Mouse (Mus musculus) midbrain, embryonic 10.5 days (tissue): ENCODE results near the gene Gm17581. TPM values are rescaled to one million over a fixed set of nuclear protein-coding genes. Genes with fewer than 3 reads are reported as not detected.
"Not testable (repeated sequence)": the region's sequence is repeated elsewhere in the genome, so short reads cannot be mapped to it uniquely, and the experiment has no call there.

Source experiments
- DNase-seq: peaks from one replicate; pipeline ENCODE4 v3.0.0-alpha.2; 2017; ENCODE audit warnings: low spot score
- H3K27ac ChIP-seq: fragments of 300-500 bp; sonication (generic); replicated peaks from 2 replicates; pipeline ENCODE4 v1.5.1; 2016; ENCODE audit warnings: mild to moderate bottlenecking
- H3K27me3 ChIP-seq: fragments of 300-500 bp; sonication (generic); 2 replicates; pipeline ENCODE4 v1.6.1; 2016; ENCODE audit warnings: low read depth, mild to moderate bottlenecking; ENCODE audit not compliant: poor library complexity, severe bottlenecking
- H3K36me3 ChIP-seq: fragments of 300-500 bp; sonication (generic); 2 replicates; pipeline ENCODE4 v1.6.1; 2016; ENCODE audit warnings: mild to moderate bottlenecking, moderate library complexity
- H3K4me1 ChIP-seq: fragments of 300-500 bp; sonication (generic); 2 replicates; pipeline ENCODE4 v1.6.1; 2016
- H3K4me3 ChIP-seq: fragments of 300-500 bp; sonication (generic); 2 replicates; pipeline ENCODE4 v1.5.1; 2016; ENCODE audit warnings: mild to moderate bottlenecking, moderate library complexity
- H3K9me3 ChIP-seq: fragments of 300-500 bp; sonication (generic); replicated peaks from 2 replicates; pipeline ENCODE4 v1.6.1; 2016; ENCODE audit warnings: mild to moderate bottlenecking
- WGBS: fragments of 180-500 bp; shearing (Covaris S2); methylation state at CpG from one replicate; pipeline ENCODE4 v1.1.7; 2016; 5-methylcytosine and 5-hydroxymethylcytosine counted together
- polyA plus RNA-seq: library from polyadenylated mRNA; unstranded; fragments of >200 nt; fragmentation: Nextera tagmentation; extraction: Ambion mirVana; gene quantifications from 2 replicates; pipeline ENCODE4 v1.2.1, GENCODE M21; 2016

Gm17581 gene
- polyA plus RNA-seq, 1 experiment from 2014 or later, result not detected

DNA sequence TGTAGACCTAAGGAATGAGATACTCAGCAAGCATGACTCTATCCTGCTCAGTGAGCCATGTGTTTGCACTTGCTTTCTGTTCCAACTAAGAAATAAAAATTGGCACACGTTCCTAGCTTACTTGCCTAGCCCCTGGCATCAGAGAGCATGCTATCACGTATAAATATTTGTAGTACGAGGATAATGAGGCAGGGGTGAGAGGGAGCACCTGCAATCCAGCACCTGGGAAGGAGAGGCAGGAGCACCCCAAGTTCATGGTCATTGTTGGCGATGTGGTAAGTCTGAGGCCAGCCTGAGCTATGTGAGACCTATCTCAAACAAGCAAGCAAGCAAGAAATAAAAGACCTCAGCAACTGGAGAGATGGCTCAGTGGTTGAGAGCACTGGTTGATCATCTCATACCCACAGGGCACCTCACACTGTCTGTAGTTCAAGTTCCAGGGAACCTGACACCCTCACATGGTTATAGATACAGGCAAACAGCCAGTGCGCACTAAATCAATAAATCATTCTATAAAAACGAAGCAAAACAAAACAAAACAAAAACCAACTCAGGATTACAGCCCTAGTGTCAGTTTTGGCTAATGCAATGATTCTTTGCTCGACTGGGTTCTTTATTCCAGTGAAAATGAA, 7.8 kb downstream of the Gm17581 start:
- H3K27me3 ChIP-seq, result no peaks in the 10 kb centered on the region
- 0 out of 2 replicates have a peak, but pooled peaks cover 7% of the 10 kb centered on the region for H3K36me3 ChIP-seq
- DNase-seq, result no peak
- peaks cover 22% of the 10 kb centered on the region for H3K4me1 ChIP-seq
- WGBS, result 85% methylated on average over 7 of the region's 7 CpGs
- H3K27ac ChIP-seq, result no peak overlapping the region
- no peaks in the 10 kb centered on the region for H3K9me3 ChIP-seq
- no peak overlapping the region for H3K4me3 ChIP-seq

DNA sequence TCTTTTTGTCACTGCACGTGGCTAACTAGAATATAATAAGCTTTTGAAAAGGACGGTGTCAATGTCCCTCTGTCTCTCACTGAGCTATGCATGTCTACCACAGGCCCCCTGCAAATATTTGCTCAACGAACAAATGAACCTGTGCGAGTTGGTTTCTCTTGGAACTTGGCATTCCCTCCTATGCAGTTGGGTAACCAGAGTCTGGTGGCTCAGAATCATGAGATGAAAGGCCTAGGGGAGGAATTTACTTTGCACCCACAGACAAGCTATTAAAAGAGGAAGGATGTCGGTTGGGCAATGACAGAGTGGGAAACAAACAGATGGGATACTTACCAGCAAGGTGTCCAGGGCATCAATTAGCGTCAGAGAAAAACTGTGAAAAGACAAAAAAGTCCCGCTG, 9.4 kb downstream of the Gm17581 start:
- peaks cover 22% of the 10 kb centered on the region for H3K4me1 ChIP-seq
- H3K9me3 ChIP-seq, result no peaks in the 10 kb centered on the region
- no peak overlapping the region for H3K27ac ChIP-seq
- H3K4me3 ChIP-seq, result no peak overlapping the region
- no peaks in the 10 kb centered on the region for H3K27me3 ChIP-seq
- WGBS, result 90% methylated on average over 7 of the region's 7 CpGs
- H3K36me3 ChIP-seq, result peaks cover 17% of the 10 kb centered on the region
- DNase-seq, result no peak

DNA sequence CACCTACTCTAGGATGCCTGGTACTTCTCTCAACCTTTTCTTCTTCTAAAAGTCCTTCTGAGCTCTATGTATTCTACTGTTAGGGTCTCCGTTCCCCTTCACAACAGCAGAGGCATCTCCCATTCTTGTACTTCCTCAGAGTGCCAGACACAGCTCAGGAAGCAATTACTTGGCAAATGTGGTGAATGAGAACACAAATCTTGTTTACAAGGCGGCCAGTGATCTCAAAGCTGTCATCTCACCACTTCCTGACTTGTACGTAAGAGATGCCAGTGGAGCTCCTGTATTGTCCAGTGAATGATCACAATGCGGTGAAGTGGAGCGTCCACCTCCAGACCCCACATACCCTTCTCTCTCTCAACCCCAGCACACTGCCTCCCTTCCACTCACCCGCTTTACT, 11.1 kb downstream of the Gm17581 start:
- H3K27me3 ChIP-seq, result no peaks in the 10 kb centered on the region
- no peak for DNase-seq
- no peak overlapping the region for H3K4me3 ChIP-seq
- H3K4me1 ChIP-seq, result peaks cover 19% of the 10 kb centered on the region
- WGBS, result 87% methylated on average over 6 of the region's 6 CpGs
- H3K27ac ChIP-seq, result no peak overlapping the region
- H3K9me3 ChIP-seq, result no peaks in the 10 kb centered on the region
- H3K36me3 ChIP-seq, result peaks cover 27% of the 10 kb centered on the region

DNA sequence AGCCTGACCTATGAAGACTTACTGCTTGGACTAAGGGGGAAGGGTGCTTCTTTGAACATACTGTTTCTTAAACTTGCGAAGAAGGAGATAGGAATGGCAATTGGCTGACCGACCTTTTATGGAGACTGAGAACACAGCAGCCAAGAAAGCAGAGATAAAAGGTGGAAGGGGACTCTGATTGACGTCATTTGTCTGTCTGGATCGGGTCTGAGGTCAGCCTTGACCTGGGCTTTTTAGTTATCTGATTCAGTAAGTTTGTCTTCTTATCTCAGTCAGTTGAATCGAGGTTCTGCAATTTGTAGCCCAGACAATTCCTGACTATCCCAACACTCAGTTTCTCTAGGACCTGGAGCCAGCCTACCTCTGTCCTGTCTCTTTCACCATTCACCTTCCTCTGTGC, 11.6 kb downstream of the Gm17581 start:
- H3K4me3 ChIP-seq, result no peak overlapping the region
- H3K4me1 ChIP-seq, result peaks cover 14% of the 10 kb centered on the region
- WGBS, result 85% methylated on average over 5 of the region's 5 CpGs
- no peak for DNase-seq
- H3K27ac ChIP-seq, result no peak overlapping the region
- no peaks in the 10 kb centered on the region for H3K27me3 ChIP-seq
- H3K36me3 ChIP-seq, result peaks cover 31% of the 10 kb centered on the region
- no peaks in the 10 kb centered on the region for H3K9me3 ChIP-seq

DNA sequence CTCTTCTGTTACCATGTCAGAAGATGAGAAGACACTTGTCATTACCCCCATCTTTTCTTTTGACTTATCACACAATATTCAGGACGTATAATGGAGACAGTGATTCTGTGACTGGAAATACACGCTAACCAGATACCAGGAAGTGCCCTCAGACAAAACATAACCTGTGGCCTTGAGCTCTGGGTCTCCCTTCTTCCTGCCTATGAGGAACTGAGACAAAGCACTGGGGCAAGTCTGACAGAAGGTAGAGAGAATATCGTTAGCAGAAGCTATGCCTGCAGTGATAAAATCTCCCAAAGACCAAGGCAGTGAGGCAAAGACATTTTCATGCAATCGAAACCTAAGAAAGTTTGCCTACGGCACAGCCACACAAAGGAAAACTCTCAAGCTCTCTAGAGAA, 15.1 kb downstream of the Gm17581 start:
- no peaks in the 10 kb centered on the region for H3K9me3 ChIP-seq
- no peaks in the 10 kb centered on the region for H3K27me3 ChIP-seq
- no peak for DNase-seq
- H3K36me3 ChIP-seq, result peaks cover 47% of the 10 kb centered on the region
- 87% methylated on average over 5 of the region's 5 CpGs for WGBS
- H3K27ac ChIP-seq, result no peak overlapping the region
- no peak overlapping the region for H3K4me3 ChIP-seq
- H3K4me1 ChIP-seq, result no peaks in the 10 kb centered on the region

DNA sequence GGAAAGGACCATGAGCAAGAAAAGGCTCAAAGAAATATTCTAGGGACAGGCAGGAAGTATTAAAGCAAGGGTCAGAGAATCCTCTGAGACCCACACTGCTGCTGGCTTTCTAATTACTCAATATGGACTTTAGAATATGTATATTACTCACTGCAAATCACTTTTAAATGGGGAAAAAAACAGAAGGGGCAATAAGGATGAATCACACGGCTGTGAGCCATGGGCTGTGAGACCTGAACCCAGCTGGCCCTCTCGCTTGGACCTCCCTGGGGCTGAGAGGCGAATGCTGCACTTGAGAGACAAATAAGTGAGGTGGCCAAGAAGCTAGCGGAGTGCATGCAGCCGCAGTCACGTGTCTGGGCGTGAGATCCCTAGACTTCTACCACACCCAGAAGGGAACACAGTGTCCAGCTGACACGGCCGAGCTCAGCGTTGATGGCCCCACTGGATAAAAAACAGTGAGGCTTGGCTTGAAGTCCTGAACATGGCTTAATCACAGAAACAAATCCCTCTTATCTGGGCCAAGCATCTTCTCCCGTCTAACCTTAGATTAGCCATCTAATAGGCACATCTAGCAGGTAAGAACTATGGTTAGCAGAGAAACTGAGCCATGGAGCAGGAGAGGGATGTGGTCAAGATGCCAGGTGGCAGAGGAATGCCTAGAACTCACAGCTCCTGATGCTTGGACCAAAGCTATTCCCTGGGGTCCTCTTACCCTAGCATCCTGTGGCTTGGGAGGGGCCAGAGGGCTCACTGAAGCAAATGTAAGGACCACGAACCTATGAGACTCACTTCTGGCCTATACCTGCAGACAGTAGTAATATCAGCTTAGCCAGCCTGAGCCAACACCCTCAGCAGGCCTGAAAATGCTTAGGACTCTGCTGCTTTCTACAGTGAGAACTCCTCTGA, 18.3 kb downstream of the Gm17581 start:
- no peaks in the 10 kb centered on the region for H3K9me3 ChIP-seq
- H3K36me3 ChIP-seq, result peaks cover 67% of the 10 kb centered on the region
- H3K27ac ChIP-seq, result no peak overlapping the region
- no peak for DNase-seq
- H3K4me1 ChIP-seq, result no peaks in the 10 kb centered on the region
- WGBS, result 89% methylated on average over 12 of the region's 12 CpGs
- no peak overlapping the region for H3K4me3 ChIP-seq
- no peaks in the 10 kb centered on the region for H3K27me3 ChIP-seq

DNA sequence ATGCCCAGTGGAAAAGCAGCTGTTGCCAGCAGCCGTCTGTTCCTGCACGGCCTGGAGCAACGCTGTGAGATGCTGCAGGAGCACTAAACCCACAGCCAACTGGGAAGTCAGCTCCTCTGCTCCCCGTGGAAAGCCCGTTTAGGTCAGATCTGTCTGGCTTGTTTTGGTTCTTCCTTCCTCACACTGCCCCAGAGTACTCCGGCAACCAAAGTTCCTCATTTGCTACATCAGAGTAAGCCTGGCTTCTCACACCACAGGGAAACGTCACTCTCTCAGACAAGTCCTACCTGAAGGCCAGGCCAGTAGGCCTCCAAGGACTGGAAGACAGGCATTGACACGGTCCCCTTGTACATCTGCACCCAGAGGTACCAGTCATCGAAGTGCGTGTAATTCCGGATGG, 25.1 kb downstream of the Gm17581 start:
- Histone ChIP-seq H3K9me3 (no peaks in the 10 kb centered on the region), H3K27ac (no peak overlapping the region), H3K4me3 (no peak overlapping the region), H3K4me1 (no peaks in the 10 kb centered on the region), H3K27me3 (no peaks in the 10 kb centered on the region), H3K36me3 (peaks cover 82% of the 10 kb centered on the region)
- no peak for DNase-seq
- 92% methylated on average over 11 of the region's 11 CpGs for WGBS

DNA sequence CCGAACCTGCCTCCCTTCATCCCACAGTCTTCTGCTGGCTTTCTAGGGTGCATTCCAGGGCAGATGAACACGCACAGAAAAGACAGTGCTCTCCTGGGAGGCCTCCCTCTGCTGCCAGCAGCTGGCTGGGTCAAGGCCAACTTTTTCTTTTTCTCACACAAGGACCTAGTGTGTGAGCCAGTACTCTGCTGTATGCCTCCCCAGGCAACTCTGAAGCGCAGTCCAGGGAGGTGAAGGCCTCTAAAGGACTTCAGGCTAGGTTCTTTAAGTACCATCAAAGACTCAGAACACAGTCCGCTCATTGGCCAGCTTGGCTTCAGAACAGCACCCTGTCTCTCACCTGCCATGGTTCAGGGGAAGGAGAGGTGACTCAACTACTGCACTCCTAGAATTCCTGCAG, 28.4 kb downstream of the Gm17581 start:
- no peak overlapping the region for H3K27ac ChIP-seq
- H3K9me3 ChIP-seq, result no peaks in the 10 kb centered on the region
- peaks cover 7% of the 10 kb centered on the region for H3K4me1 ChIP-seq
- no peak for DNase-seq
- no peaks in the 10 kb centered on the region for H3K27me3 ChIP-seq
- 88% methylated on average over 4 of the region's 4 CpGs for WGBS
- no peak overlapping the region for H3K4me3 ChIP-seq
- H3K36me3 ChIP-seq, result peaks cover 68% of the 10 kb centered on the region

DNA sequence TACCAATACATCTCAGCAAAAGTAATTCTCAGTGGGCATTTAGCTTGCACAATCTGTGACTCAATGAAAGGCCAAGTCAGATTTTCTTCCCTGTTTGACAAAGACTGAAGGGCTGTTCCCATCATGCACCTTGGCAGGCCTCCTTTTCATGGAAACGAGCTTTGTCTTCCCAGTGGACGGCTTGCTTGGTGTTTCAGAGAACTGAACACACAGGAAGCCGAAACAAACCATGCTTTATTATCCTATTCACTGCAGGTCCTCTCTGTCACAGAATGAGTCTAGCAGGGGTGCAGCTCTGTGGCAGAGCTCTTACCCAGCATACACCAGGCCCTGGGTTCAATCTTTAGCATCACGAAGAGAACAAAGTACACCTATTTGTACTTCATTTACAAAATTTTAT, 32.0 kb downstream of the Gm17581 start:
- 44% methylated on average over 4 of the region's 4 CpGs for WGBS
- H3K27me3 ChIP-seq, result no peaks in the 10 kb centered on the region
- no peak overlapping the region for H3K4me3 ChIP-seq
- H3K9me3 ChIP-seq, result no peaks in the 10 kb centered on the region
- H3K27ac ChIP-seq, result peak overlapping the region; percentile 75
- DNase-seq, result peak; percentile 31
- H3K4me1 ChIP-seq, result peaks cover 7% of the 10 kb centered on the region
- H3K36me3 ChIP-seq, result peaks cover 50% of the 10 kb centered on the region

DNA sequence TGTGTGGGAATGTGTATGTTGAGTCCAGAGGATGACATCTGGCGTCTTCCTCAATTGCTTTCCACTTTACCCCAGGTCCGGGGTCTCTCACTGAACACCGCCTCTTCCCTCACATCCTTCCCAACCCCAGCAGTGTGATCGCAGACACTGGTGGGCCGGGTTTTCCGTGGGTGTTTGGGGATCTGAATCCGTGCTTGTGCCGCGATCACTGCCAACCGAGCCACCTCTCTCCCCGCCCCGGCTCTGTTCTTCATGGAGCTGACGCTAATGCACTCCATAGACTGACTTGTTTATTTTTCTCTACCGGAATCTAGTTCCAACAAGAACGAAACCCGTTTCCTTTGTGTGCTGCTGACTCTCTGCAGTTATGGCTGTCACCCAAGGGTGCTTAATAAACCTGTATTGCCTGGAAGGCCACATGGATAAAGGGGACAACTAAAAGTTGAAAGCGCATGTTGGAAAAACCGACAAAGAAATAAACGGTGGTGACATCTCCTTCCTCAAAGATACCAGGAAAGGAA, 34.2 kb downstream of the Gm17581 start:
- Histone ChIP-seq H3K27me3 (no peaks in the 10 kb centered on the region), H3K9me3 (no peaks in the 10 kb centered on the region), H3K36me3 (peaks cover 35% of the 10 kb centered on the region), H3K27ac (no peak overlapping the region), H3K4me3 (no peak overlapping the region), H3K4me1 (peaks cover 7% of the 10 kb centered on the region)
- WGBS, result 93% methylated on average over 19 of the region's 19 CpGs
- DNase-seq, result no peak

DNA sequence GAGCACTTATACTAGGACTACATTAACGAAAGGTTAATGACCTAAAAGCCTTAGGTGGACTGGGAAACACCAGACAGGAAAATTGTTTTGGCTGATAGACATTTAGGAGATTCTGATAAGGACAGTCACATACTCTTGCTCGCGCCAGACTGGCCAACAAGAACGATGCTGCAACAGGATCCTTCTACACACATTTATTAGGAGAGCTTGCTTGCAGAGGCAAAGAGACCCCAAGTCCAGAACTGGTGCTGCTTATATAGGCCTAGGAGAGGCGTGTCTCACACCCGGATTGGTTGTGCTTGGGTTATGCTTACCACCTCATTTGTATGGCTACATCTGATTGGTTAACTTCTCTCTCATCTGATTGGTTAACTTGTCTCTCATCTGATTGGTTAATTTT, 37.2 kb downstream of the Gm17581 start:
- H3K4me3 ChIP-seq, DNase-seq, H3K4me1 ChIP-seq, H3K27me3 ChIP-seq, H3K9me3 ChIP-seq, H3K27ac ChIP-seq: not testable (repeated sequence)
- WGBS, result 95% methylated on average over 6 of the region's 6 CpGs
- H3K36me3 ChIP-seq, result peaks cover 14% of the 10 kb centered on the region

DNA sequence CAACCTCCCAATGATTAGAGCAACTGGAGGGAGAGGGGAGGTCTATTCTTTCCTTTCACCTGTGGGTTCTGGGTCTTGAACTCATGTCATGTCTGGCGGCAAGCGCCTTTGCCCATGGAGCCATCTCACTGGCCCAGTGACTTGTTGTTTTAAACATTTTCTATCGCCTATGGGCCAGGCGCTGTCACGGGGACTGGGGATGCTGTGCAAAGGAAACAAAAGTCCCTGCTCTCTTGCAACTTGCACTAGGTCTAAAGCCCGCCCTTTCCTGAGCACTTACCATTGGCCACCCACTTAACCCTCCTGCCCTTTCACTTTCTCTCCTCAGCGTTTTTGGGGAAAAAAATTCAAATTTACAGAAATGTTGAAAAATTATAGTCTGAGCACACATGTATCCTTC, 38.8 kb downstream of the Gm17581 start:
- WGBS, result 73% methylated on average over 7 of the region's 7 CpGs
- no peaks in the 10 kb centered on the region for H3K27me3 ChIP-seq
- DNase-seq, result no peak
- H3K27ac ChIP-seq, result no peak overlapping the region
- H3K9me3 ChIP-seq, result no peaks in the 10 kb centered on the region
- peaks cover 10% of the 10 kb centered on the region for H3K36me3 ChIP-seq
- H3K4me3 ChIP-seq, result no peak overlapping the region
- H3K4me1 ChIP-seq, result no peaks in the 10 kb centered on the region

DNA sequence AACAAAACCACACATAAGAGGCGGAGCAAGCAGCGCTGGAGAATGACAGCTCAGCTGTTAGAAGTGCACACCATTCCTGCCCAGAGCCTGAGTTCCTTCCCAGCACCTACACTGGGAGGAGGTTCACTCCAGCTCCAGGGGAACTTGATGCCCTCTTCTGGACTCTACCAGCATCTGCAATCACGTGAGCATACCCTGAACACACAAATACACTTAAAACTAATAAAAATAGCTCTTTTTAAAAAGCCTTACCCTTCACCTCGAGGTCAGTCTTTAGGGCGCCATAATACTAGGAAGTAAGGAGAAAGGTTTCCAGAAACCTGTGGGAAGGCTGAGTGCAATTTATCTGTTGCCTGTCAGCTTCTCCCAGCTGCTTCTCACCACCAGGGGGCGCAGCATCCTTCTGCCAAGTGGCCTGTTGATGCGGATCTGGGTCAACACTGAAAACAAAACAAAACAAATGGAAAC, 39.5 kb downstream of the Gm17581 start:
- DNase-seq, result peak; percentile 83
- no peaks in the 10 kb centered on the region for H3K27me3 ChIP-seq
- H3K27ac ChIP-seq, result no peak overlapping the region
- no peaks in the 10 kb centered on the region for H3K9me3 ChIP-seq
- H3K36me3 ChIP-seq, result peaks cover 4% of the 10 kb centered on the region
- H3K4me3 ChIP-seq, result no peak overlapping the region
- 13% methylated on average over 7 of the region's 7 CpGs for WGBS
- peaks cover 4% of the 10 kb centered on the region for H3K4me1 ChIP-seq
